Mouse (Mus musculus): ENCODE results near the gene Nudt2.
"Not testable (repeated sequence)": the region's sequence is repeated elsewhere in the genome, so short reads cannot be mapped to it uniquely, and the experiment has no call there.

The Nudt2 gene

GRCm38 (mm10) chr4:41464345-41465286 lies at the start of gene Nudt2, which contains the start of gene Kif24:
Gene Nudt2, plus strand, starts transcription at chr4:41465151.
Gene Kif24, minus strand, starts transcription at chr4:41464887.
- peak; percentile 90 for DNase-seq (ENCODE audit: extremely low read depth, low read depth, low spot score)

DNA sequence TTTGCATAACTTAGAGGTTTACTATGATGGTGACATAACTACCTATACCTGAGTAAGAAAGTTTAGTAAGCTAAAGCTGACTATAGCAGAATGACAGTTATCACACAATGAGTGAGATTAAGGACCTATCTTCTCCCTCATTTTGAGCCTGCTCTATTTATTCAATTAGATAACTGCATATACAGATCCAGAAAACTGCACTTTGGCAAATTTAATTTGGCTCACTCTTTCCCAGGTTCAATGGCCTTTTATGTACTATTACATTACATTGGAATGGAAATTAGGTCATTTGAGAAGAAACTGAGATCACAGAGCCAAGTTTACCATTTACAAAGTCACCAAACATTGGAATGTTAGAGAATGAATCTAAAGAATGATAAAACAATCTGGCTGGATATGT lies 48.0 kb upstream of the Nudt2 start:
- no peak for DNase-seq (ENCODE audit: extremely low read depth, low read depth, low spot score)

- DNase-seq (ENCODE audit: extremely low read depth, low read depth, low spot score) = no peak
Observed at GRCm38 (mm10) chr4:41438931-41439330, 26.0 kb upstream of the Nudt2 start.

GRCm38 (mm10) chr4:41442790-41443302 lies 22.1 kb upstream of the Nudt2 start:
- no peak for DNase-seq (ENCODE audit: extremely low read depth, low read depth, low spot score)

GRCm38 (mm10) chr4:41447595-41447994 lies 17.4 kb upstream of the Nudt2 start:
- DNase-seq (ENCODE audit: extremely low read depth, low read depth, low spot score) = no peak

- DNase-seq (ENCODE audit: extremely low read depth, low read depth, low spot score) = no peak
Observed at GRCm38 (mm10) chr4:41460690-41461089, 4.3 kb upstream of the Nudt2 start.

DNA sequence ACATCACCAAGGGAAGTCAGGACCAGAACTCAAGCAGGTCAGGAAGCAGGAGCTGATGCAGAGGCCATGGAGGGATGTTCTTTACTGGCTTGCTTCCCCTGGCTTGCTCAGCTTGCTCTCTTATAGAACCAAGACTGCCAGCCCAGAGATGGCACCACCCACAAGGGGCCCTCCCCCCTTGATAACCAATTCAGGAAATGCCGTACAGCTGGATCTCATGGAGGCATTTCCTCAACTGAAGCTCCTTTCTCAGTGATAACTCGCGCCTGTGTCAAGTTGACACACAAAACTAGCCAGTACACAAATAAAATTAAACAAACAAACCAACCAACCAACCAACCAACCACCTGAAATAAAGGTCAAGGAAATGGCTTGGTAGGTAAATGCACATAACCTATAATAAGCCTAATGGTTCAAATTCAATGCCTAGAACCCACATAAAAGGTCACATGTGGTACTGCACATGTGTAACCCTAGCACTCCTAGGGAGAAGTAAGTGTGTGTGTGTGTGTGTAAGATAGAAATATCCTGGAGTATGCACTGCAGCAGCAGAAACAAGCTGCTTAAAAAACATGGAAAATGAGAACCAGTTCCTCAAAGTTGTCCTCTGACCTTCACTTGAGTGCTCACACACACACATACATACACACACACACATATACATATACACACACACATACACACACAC lies 1.8 kb upstream of the Nudt2 start:
- not testable (repeated sequence) for DNase-seq (ENCODE audit: extremely low read depth, low read depth, low spot score)

DNA sequence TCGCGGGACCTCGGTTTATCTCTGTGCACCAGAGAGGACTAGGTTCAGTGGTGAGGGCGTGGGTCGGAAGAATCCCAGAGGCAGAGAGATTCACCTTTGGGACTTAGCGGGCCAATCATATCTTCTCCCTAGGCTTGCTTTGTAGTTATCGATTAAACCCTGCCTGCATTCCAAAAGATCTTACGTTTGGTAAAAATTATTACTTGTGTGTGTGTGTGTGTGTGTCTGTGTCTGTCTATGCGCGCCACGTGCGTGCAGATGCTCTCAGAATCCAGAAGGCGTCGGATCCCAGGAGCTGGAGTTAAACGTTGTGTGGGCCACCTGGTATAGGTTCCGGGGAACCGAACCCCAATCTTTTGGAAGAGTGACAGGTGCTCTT lies 325 bp downstream of the Nudt2 start:
- DNase-seq (ENCODE audit: extremely low read depth, low read depth, low spot score) = no peak

DNA sequence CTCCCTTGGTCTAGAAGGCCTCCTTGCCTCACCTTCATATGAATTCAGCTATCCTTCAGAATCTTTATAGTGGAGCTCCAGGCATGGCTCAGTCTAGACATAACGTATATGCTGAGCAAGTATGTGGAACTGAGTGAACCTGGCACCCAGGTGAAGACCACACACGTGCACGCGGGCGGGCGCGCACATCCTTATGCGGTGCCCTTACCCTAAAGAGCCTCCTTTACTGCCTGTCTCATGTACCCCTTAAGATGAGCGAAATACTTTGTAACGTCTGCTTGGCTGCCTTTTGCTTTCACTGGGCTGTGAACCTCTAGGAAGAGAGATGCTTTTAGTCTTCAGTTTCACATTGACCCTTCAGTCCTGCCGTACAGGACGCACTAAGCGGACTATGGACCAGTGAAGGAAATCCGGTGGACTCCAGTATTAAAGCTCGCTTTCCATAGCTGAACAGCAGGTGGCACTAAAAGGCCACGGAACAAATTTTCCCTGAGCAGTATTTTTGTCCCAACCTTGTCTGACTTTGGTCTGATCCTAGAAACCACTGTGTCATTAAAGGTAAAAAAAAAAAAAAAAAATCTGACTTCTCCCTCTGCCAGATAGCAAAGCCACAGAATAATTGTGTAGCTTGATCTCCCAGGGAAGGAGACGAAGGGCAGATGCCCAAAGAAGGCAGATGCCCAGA lies 3.6 kb downstream of the Nudt2 start:
- no peak for DNase-seq (ENCODE audit: extremely low read depth, low read depth, low spot score)

DNA sequence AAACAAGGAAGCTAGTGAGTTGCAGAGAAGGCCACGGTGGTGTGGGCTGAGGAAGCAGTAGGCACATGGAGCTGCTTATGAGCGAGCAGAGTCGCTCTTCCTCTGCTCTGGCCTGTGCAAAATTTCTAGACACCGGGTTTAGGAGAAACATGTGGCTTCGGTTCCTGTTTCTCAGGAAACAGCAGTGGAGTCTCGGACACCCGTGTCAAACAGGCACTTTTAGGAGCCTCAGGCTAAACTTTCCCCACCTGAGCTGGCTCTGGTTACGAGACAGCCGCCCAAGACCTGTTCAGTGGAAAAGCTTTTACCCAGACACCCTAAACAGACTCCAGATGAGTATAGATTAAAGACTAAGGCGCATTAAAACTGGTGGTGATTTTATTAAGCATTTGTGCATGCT lies 4.2 kb downstream of the Nudt2 start:
- DNase-seq (ENCODE audit: extremely low read depth, low read depth, low spot score) = no peak

GRCm38 (mm10) chr4:41470051-41470683 lies 5.2 kb downstream of the Nudt2 start:
- no peak for DNase-seq (ENCODE audit: extremely low read depth, low read depth, low spot score)

GRCm38 (mm10) chr4:41470684-41471383 lies 5.9 kb downstream of the Nudt2 start:
- no peak for DNase-seq (ENCODE audit: extremely low read depth, low read depth, low spot score)

DNA sequence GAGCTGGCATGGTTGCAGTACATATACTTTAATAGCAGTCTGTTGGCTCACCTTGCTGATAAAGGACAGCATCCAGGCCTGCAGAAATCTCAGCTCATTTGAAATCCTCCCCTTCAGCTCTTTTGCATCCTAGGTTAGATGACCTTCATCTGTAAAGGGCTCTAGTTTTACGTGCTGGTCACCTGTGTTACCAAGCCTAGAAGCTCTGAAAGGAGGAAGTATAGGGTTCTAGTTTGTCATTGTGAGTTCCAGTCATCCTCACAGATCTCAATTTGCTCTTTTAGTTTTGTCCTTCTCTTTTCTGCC lies 6.4 kb downstream of the Nudt2 start:
- no peak for DNase-seq (ENCODE audit: extremely low read depth, low read depth, low spot score)

GRCm38 (mm10) chr4:41477648-41478160 lies 12.8 kb downstream of the Nudt2 start:
- no peak for DNase-seq (ENCODE audit: extremely low read depth, low read depth, low spot score)

GRCm38 (mm10) chr4:41478751-41479455 lies 14.0 kb downstream of the Nudt2 start:
- DNase-seq (ENCODE audit: extremely low read depth, low read depth, low spot score) = no peak

GRCm38 (mm10) chr4:41479456-41479804 lies 14.5 kb downstream of the Nudt2 start:
- no peak for DNase-seq (ENCODE audit: extremely low read depth, low read depth, low spot score)

DNA sequence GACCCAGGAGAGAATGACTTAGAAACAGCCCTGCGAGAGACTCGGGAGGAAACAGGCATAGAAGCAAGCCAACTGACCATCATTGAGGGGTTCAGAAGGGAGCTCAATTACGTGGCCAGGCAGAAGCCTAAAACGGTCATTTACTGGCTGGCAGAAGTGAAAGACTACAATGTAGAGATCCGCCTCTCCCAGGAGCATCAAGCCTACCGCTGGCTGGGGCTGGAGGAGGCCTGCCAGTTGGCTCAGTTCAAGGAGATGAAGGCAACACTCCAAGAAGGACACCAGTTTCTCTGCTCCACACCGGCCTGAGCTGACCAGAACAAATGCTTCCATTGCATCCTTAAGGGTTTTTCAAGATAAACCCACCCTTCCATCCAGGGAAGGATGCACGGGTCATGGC lies 15.3 kb downstream of the Nudt2 start:
- DNase-seq (ENCODE audit: extremely low read depth, low read depth, low spot score) = no peak

- DNase-seq (ENCODE audit: extremely low read depth, low read depth, low spot score) = no peak
Observed at GRCm38 (mm10) chr4:41481601-41482017, 16.7 kb downstream of the Nudt2 start.

GRCm38 (mm10) chr4:41492951-41493350 lies 28.0 kb downstream of the Nudt2 start:
- no peak for DNase-seq (ENCODE audit: extremely low read depth, low read depth, low spot score)

Data from fat pad, adult 2 months (tissue).